Mouse (Mus musculus): ENCODE measurements at regions not wholly inside any gene's neighbourhood (a gene's known extent, or its start where the extent isn't known, plus 50 kb on each side); places are given as distances from the start of the nearest gene placed in this dataset.
A peak's percentile ranks its signal among the peaks of the same experiment; 100 is the strongest.

- no peak for DNase-seq (ENCODE audit: low read depth, low spot score)
These were observed 277.9 kb downstream of the Basp1 start for GRCm38 (mm10) chr15:25135471-25136262.

GRCm38 (mm10) chr15:25130096-25130495, 283.5 kb downstream of the Basp1 start:
- DNase-seq (ENCODE audit: low read depth, low spot score), result no peak

- DNase-seq (ENCODE audit: low read depth, low spot score), result no peak
These were observed 284.0 kb downstream of the Basp1 start for GRCm38 (mm10) chr15:25129572-25129971.

- DNase-seq (ENCODE audit: low read depth, low spot score), result no peak
These were observed 293.1 kb downstream of the Basp1 start for GRCm38 (mm10) chr15:25120441-25120840.

- no peak for DNase-seq (ENCODE audit: low read depth, low spot score)
These were observed 295.6 kb downstream of the Basp1 start for GRCm38 (mm10) chr15:25117980-25118379.

GRCm38 (mm10) chr15:25102727-25103126, 310.8 kb downstream of the Basp1 start:
- no peak for DNase-seq (ENCODE audit: low read depth, low spot score)

- no peak for DNase-seq (ENCODE audit: low read depth, low spot score)
These were observed 319.8 kb downstream of the Basp1 start for GRCm38 (mm10) chr15:25093758-25094157.

GRCm38 (mm10) chr15:25069701-25070100, 343.9 kb downstream of the Basp1 start:
- DNase-seq (ENCODE audit: low read depth, low spot score), result no peak

GRCm38 (mm10) chr15:25059347-25059746, 354.2 kb downstream of the Basp1 start:
- DNase-seq (ENCODE audit: low read depth, low spot score), result no peak

- DNase-seq (ENCODE audit: low read depth, low spot score), result peak; percentile 26
These were observed 365.7 kb downstream of the Basp1 start for GRCm38 (mm10) chr15:25047875-25048274.

GRCm38 (mm10) chr15:25046514-25047138, 366.9 kb downstream of the Basp1 start:
- no peak for DNase-seq (ENCODE audit: low read depth, low spot score)

- DNase-seq (ENCODE audit: low read depth, low spot score), result no peak
These were observed 377.3 kb downstream of the Basp1 start for GRCm38 (mm10) chr15:25036231-25036630.

GRCm38 (mm10) chr15:25027865-25028264, 385.7 kb downstream of the Basp1 start:
- DNase-seq (ENCODE audit: low read depth, low spot score), result no peak

GRCm38 (mm10) chr15:25026786-25027461, 386.6 kb downstream of the Basp1 start:
- DNase-seq (ENCODE audit: low read depth, low spot score), result no peak

- no peak for DNase-seq (ENCODE audit: low read depth, low spot score)
These were observed 387.2 kb downstream of the Basp1 start for GRCm38 (mm10) chr15:25026351-25026750.

- DNase-seq (ENCODE audit: low read depth, low spot score), result no peak
These were observed 392.6 kb downstream of the Basp1 start for GRCm38 (mm10) chr15:25020916-25021315.

- no peak for DNase-seq (ENCODE audit: low read depth, low spot score)
These were observed 394.1 kb downstream of the Basp1 start for GRCm38 (mm10) chr15:25019352-25019941.

- DNase-seq (ENCODE audit: low read depth, low spot score), result no peak
These were observed 394.6 kb downstream of the Basp1 start for GRCm38 (mm10) chr15:25018937-25019336.

- no peak for DNase-seq (ENCODE audit: low read depth, low spot score)
These were observed 405.8 kb downstream of the Basp1 start for GRCm38 (mm10) chr15:25007720-25008119.

GRCm38 (mm10) chr15:25000171-25000570, 413.4 kb downstream of the Basp1 start:
- DNase-seq (ENCODE audit: low read depth, low spot score), result no peak

- DNase-seq (ENCODE audit: low read depth, low spot score), result no peak
These were observed 420.3 kb downstream of the Basp1 start for GRCm38 (mm10) chr15:24993325-24993673.

- DNase-seq (ENCODE audit: low read depth, low spot score), result no peak
These were observed 420.8 kb downstream of the Basp1 start for GRCm38 (mm10) chr15:24992665-24993324.
